Mouse (Mus musculus) ES-E14 (cell line): Measurements from ENCODE around the gene Sdccag8.
"Not testable (repeated sequence)": the region's sequence is repeated elsewhere in the genome, so short reads cannot be mapped to it uniquely, and the experiment has no call there.

Experiments
- CHD2 ChIP-seq: IDR thresholded peaks from 2 replicates; pipeline ENCODE4 v1.6.1; 2014; ENCODE audit warnings: mild to moderate bottlenecking, low read depth, low read length, inconsistent platforms
- HCFC1 ChIP-seq: IDR thresholded peaks from 2 replicates; pipeline ENCODE4 v1.6.1; 2012; ENCODE audit warnings: low read length, inconsistent platforms, borderline replicate concordance; ENCODE audit not compliant: insufficient read depth
- MAFK ChIP-seq: IDR thresholded peaks from 2 replicates; pipeline ENCODE4 v1.6.1; 2014; ENCODE audit warnings: mild to moderate bottlenecking, low read depth, low read length, inconsistent platforms; ENCODE audit not compliant: insufficient read depth
- ZNF384 ChIP-seq: IDR thresholded peaks from 2 replicates; pipeline ENCODE4 v1.6.1; 2012; ENCODE audit warnings: low read depth, low read length, inconsistent platforms

DNA sequence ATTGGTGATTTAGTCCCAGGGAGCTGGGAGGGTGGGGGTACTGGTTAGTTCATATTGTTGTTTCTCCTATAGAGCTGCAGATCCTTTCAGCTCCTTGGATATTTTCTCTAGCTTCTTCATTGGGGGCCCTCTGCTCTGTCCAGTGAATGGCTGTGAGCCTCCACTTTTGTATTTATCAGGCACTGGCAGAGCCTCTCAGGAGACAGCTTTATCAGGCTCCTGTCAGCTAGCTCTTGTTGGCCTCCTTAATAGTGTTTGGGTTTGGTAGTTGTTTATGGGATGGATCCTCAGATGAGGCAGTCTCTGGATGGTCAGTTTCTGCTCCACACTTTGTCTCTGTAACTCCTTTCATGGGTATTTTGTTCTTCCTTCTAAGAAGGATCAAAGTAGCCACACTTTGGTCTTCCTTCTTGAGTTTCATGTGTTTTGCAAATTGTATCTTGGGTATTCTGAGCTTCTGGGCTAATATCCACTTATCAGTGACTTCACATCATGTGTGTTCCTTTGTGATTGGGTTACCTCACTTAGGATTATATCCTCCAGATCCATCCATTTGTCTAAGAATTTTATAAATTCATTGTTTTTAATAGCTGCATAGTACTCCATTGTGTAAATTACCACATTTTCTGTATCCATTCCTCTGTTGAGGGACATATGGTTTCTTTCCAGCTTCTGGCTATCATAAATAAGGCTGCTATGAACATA lies 127.0 kb downstream of the Sdccag8 start:
- not testable (repeated sequence) for TF ChIP-seq ZNF384, HCFC1, MAFK, CHD2
